ENCODE assay signal across 22 mouse cellular contexts in genomic region chr3:68605942-68606603, GRCm38 (mm10).
DNase-seq lines count a peak whose midpoint lies in the region; ATAC-seq and TF ChIP-seq lines count a peak whose summit lies in the region.
"Had no signal": no experiment of that assay in that cellular context is flagged by ENCODE, and none has a peak within 500 bp of the region (broad histone marks: within the 10 kb centered on the region; RNA-seq: fewer than 3 reads in every experiment).

No protein-coding gene starts in this region.

- peak overlapping the region; percentile 37 for H3K27ac ChIP-seq in hindbrain, embryonic 11.5 days (ENCODE audit: low read depth, low read length)
- H3K27ac ChIP-seq in hindbrain, postnatal 0 days: no peak overlapping the region
- no peak overlapping the region for H3K27ac ChIP-seq in lung, embryonic 15.5 days
- H3K27ac ChIP-seq in neural tube, embryonic 13.5 days (replicated peaks): peak overlapping the region; percentile 65
- H3K27ac ChIP-seq in neural tube, embryonic 15.5 days (replicated peaks): no peak overlapping the region; the same call in 1 of the 2 replicates
- H3K27ac ChIP-seq: kidney, embryonic 15.5 days; limb, embryonic 15.5 days; liver, embryonic 14.5 days; neural tube, embryonic 12.5 days; stomach, embryonic 15.5 days had no signal

- no peaks in the 10 kb centered on the region for H3K9me3 ChIP-seq in hindbrain, embryonic 11.5 days (ENCODE audit: control insufficient read depth, low read length)
- no peaks in the 10 kb centered on the region for H3K9me3 ChIP-seq in hindbrain, postnatal 0 days (ENCODE audit: low read length)
- no peaks in the 10 kb centered on the region for H3K9me3 ChIP-seq in lung, embryonic 15.5 days
- H3K9me3 ChIP-seq in neural tube, embryonic 13.5 days: no peaks in the 10 kb centered on the region
- H3K9me3 ChIP-seq in neural tube, embryonic 15.5 days (replicated peaks): no peaks in the 10 kb centered on the region
- H3K9me3 ChIP-seq: kidney, embryonic 15.5 days; limb, embryonic 15.5 days; neural tube, embryonic 12.5 days; stomach, embryonic 15.5 days had no signal

- no peak overlapping the region for H3K9ac ChIP-seq in hindbrain, embryonic 11.5 days (ENCODE audit: low read depth, low read length)
- H3K9ac ChIP-seq in hindbrain, postnatal 0 days (replicated peaks; ENCODE audit: low read length): no peak overlapping the region
- H3K9ac ChIP-seq in lung, embryonic 15.5 days: no peak overlapping the region
- no peak overlapping the region for H3K9ac ChIP-seq in neural tube, embryonic 13.5 days
- H3K9ac ChIP-seq in neural tube, embryonic 15.5 days (replicated peaks): no peak overlapping the region
- H3K9ac ChIP-seq: kidney, embryonic 15.5 days; limb, embryonic 15.5 days; liver, embryonic 14.5 days; neural tube, embryonic 12.5 days; stomach, embryonic 15.5 days had no signal

- H3K36me3 ChIP-seq in hindbrain, embryonic 11.5 days (ENCODE audit: control insufficient read depth, insufficient read depth, low read length): no peaks in the 10 kb centered on the region
- H3K36me3 ChIP-seq in hindbrain, postnatal 0 days (ENCODE audit: insufficient read depth, low read length): no peaks in the 10 kb centered on the region
- H3K36me3 ChIP-seq in lung, embryonic 15.5 days: no peaks in the 10 kb centered on the region
- no peaks in the 10 kb centered on the region for H3K36me3 ChIP-seq in neural tube, embryonic 13.5 days
- H3K36me3 ChIP-seq in neural tube, embryonic 15.5 days: 0 out of 2 replicates have a peak, but pooled peaks cover 3% of the 10 kb centered on the region
- H3K36me3 ChIP-seq: kidney, embryonic 15.5 days; limb, embryonic 15.5 days; stomach, embryonic 15.5 days had no signal

- no peaks in the 10 kb centered on the region for H3K27me3 ChIP-seq in hindbrain, embryonic 11.5 days (ENCODE audit: control insufficient read depth, insufficient read depth, low read length)
- H3K27me3 ChIP-seq in hindbrain, postnatal 0 days (ENCODE audit: insufficient read depth, low read length): no peaks in the 10 kb centered on the region
- no peaks in the 10 kb centered on the region for H3K27me3 ChIP-seq in lung, embryonic 15.5 days
- H3K27me3 ChIP-seq in neural tube, embryonic 13.5 days: no peaks in the 10 kb centered on the region
- no peaks in the 10 kb centered on the region for H3K27me3 ChIP-seq in neural tube, embryonic 15.5 days (replicated peaks)
- H3K27me3 ChIP-seq: kidney, embryonic 15.5 days; limb, embryonic 15.5 days; neural tube, embryonic 12.5 days; Patski; stomach, embryonic 15.5 days had no signal

- TF ChIP-seq CTCF in hindbrain, postnatal 0 days (IDR thresholded peaks at IDR 0.05; ENCODE audit: low read depth): no peak

- no peak overlapping the region for H3K4me3 ChIP-seq in hindbrain, embryonic 11.5 days (ENCODE audit: low read depth, low read length)
- H3K4me3 ChIP-seq in hindbrain, postnatal 0 days (ENCODE audit: low read length): no peak overlapping the region
- no peak overlapping the region for H3K4me3 ChIP-seq in lung, embryonic 15.5 days
- no peak overlapping the region for H3K4me3 ChIP-seq in neural tube, embryonic 13.5 days
- H3K4me3 ChIP-seq in neural tube, embryonic 15.5 days (replicated peaks): no peak overlapping the region
- H3K4me3 ChIP-seq: kidney, embryonic 15.5 days; limb, embryonic 15.5 days; neural tube, embryonic 12.5 days; stomach, embryonic 15.5 days had no signal

- no peaks in the 10 kb centered on the region for H3K4me1 ChIP-seq in hindbrain, embryonic 11.5 days (replicated peaks; ENCODE audit: control insufficient read depth, insufficient read depth, low read length)
- H3K4me1 ChIP-seq in hindbrain, postnatal 0 days (ENCODE audit: insufficient read depth, low read length): no peaks in the 10 kb centered on the region
- peaks cover 15% of the 10 kb centered on the region for H3K4me1 ChIP-seq in lung, embryonic 15.5 days
- H3K4me1 ChIP-seq in neural tube, embryonic 13.5 days (replicated peaks): peaks cover 66% of the 10 kb centered on the region
- H3K4me1 ChIP-seq in neural tube, embryonic 15.5 days: peaks cover 43% of the 10 kb centered on the region
- H3K4me1 ChIP-seq: stomach, embryonic 15.5 days had no signal

- WGBS in hindbrain, embryonic 11.5 days: 78% methylated on average over 7 of the region's 7 CpGs
- 63% methylated on average over 7 of the region's 7 CpGs for WGBS in hindbrain, postnatal 0 days
- WGBS in lung, embryonic 15.5 days: 52% methylated on average over 7 of the region's 7 CpGs
- 52% methylated on average over 7 of the region's 7 CpGs for WGBS in neural tube, embryonic 13.5 days
- 41% methylated on average over 7 of the region's 7 CpGs for WGBS in neural tube, embryonic 15.5 days

- ATAC-seq in hindbrain, embryonic 11.5 days (ENCODE audit: low FRiP score): peak; percentile 26; the same call in 1 of the 2 replicates
- ATAC-seq in hindbrain, postnatal 0 days: no peak
- ATAC-seq in lung, embryonic 15.5 days (ENCODE audit: borderline replicate concordance, extremely low read depth, low FRiP score, low TSS enrichment): peak; percentile 55; the same call in 1 of the 2 replicates
- no peak for ATAC-seq in neural tube, embryonic 13.5 days (ENCODE audit: low read depth)
- no peak for ATAC-seq in neural tube, embryonic 15.5 days (ENCODE audit: low FRiP score)
- ATAC-seq: forebrain, embryonic 16.5 days; Patski had no signal

- DNase-seq in hindbrain, embryonic 11.5 days (ENCODE audit: low spot score): no peak
- DNase-seq in hindbrain, postnatal 0 days (ENCODE audit: low spot score): no peak
- DNase-seq in lung, postnatal 36 days: no peak
- DNase-seq in cerebellum, adult 11-12 months: no peak
- DNase-seq: adrenal gland, adult 2 months; cerebellum, postnatal 25 days; embryo, embryonic 11 days; gastrocnemius, postnatal 36 days; kidney, adult 11 months; kidney, postnatal 36 days; left cerebral cortex, postnatal 4 days; thymus, postnatal 25 days had no signal

- H3K4me2 ChIP-seq in hindbrain, embryonic 11.5 days (replicated peaks; ENCODE audit: low read depth, low read length): no peak overlapping the region
- no peak overlapping the region for H3K4me2 ChIP-seq in hindbrain, postnatal 0 days (ENCODE audit: low read depth, low read length)
- H3K4me2 ChIP-seq in lung, embryonic 15.5 days: no peak overlapping the region
- H3K4me2 ChIP-seq in neural tube, embryonic 13.5 days: no peak overlapping the region
- H3K4me2 ChIP-seq in neural tube, embryonic 15.5 days: no peak overlapping the region
- H3K4me2 ChIP-seq: kidney, embryonic 15.5 days; limb, embryonic 15.5 days; neural tube, embryonic 12.5 days; stomach, embryonic 15.5 days had no signal

Comparison
In these comparisons a context has a peak if more than half of its experiments do, and no peak if none do; other contexts are left out.
1. ATAC-seq: peak in hindbrain, embryonic 11.5 days (single experiment) and lung, embryonic 15.5 days (single experiment); none in hindbrain, postnatal 0 days (single experiment), neural tube, embryonic 13.5 days (single experiment) and neural tube, embryonic 15.5 days (single experiment).
2. H3K27ac ChIP-seq: peak in hindbrain, embryonic 11.5 days (single experiment) and neural tube, embryonic 13.5 days (single experiment); none in hindbrain, postnatal 0 days (single experiment), lung, embryonic 15.5 days (single experiment) and neural tube, embryonic 15.5 days (single experiment).